Mouse (Mus musculus) midbrain, embryonic 13.5 days (tissue): ENCODE measurements around the gene Mpp2. TPM values are rescaled to one million over a fixed set of nuclear protein-coding genes. Genes with fewer than 3 reads are reported as not detected.

ENCODE experiments used
- ATAC-seq: fragments of 200-750 bp; cut with Nextera tagmentation; 2 replicates; pipeline ENCODE4 v1.8.0; 2017; ENCODE audit warnings: mild to moderate bottlenecking, moderate TSS enrichment, moderate library complexity
- H3K27ac ChIP-seq: fragments of 300-500 bp; sonication (generic); 2 replicates; pipeline ENCODE4 v1.5.1; 2015; ENCODE audit warnings: inconsistent platforms, mild to moderate bottlenecking, moderate library complexity
- H3K27me3 ChIP-seq: fragments of 300-500 bp; sonication (generic); 2 replicates; pipeline ENCODE4 v1.6.1; 2015; ENCODE audit warnings: mild to moderate bottlenecking, inconsistent platforms
- H3K36me3 ChIP-seq: fragments of 300-500 bp; sonication (generic); 2 replicates; pipeline ENCODE4 v1.6.1; 2015; ENCODE audit warnings: mild to moderate bottlenecking, inconsistent platforms
- H3K4me1 ChIP-seq: fragments of 300-500 bp; sonication (generic); replicated peaks from 2 replicates; pipeline ENCODE4 v1.6.1; 2015; ENCODE audit warnings: inconsistent platforms
- H3K4me2 ChIP-seq: fragments of 300-500 bp; sonication (generic); replicated peaks from 2 replicates; pipeline ENCODE4 v1.6.1; 2015; ENCODE audit warnings: moderate library complexity, mild to moderate bottlenecking, inconsistent platforms
- H3K4me3 ChIP-seq: fragments of 300-500 bp; sonication (generic); replicated peaks from 2 replicates; pipeline ENCODE4 v1.5.1; 2015; ENCODE audit warnings: mild to moderate bottlenecking, inconsistent platforms
- H3K9ac ChIP-seq: fragments of 300-500 bp; sonication (generic); replicated peaks from 2 replicates; pipeline ENCODE4 v1.6.1; 2015; ENCODE audit warnings: mild to moderate bottlenecking, inconsistent platforms
- H3K9me3 ChIP-seq: fragments of 300-500 bp; sonication (generic); 2 replicates; pipeline ENCODE4 v1.6.1; 2016; ENCODE audit warnings: mild to moderate bottlenecking, inconsistent platforms
- WGBS: fragments of 180-500 bp; shearing (Covaris S2); methylation state at CpG from one replicate; pipeline ENCODE4 v1.1.7; 2015; 5-methylcytosine and 5-hydroxymethylcytosine counted together
- polyA plus RNA-seq: library from polyadenylated mRNA; unstranded; fragments of >200 nt; fragmentation: Nextera tagmentation; extraction: Ambion mirVana; gene quantifications from 2 replicates; pipeline ENCODE4 v1.2.1, GENCODE M21; 2015

The Mpp2 gene
- polyA plus RNA-seq, result 24.5 and 26.7 TPM in 2 replicates

- Histone ChIP-seq H3K27ac (peak within 1 kb of the TSS; percentile 98), H3K4me3 (peak within 1 kb of the TSS; percentile 78), H3K27me3 (no peaks in the 10 kb centered on the region), H3K9ac (peak within 1 kb of the TSS; percentile 82), H3K9me3 (no peaks in the 10 kb centered on the region), H3K4me2 (peak within 1 kb of the TSS; percentile 83), H3K4me1 (peaks cover 45% of the 10 kb centered on the region), H3K36me3 (peaks cover 7% of the 10 kb centered on the region)
- under 1% methylated on average over 49 of the region's 49 CpGs for WGBS
- ATAC-seq, result peak; percentile 53
These were observed at the start of gene Mpp2 for GRCm38 (mm10) chr11:102087931-102088898. Gene Mpp2 (minus strand): TSS chr11:102088515.

GRCm38 (mm10) chr11:102137625-102138446 is 49.5 kb upstream of the Mpp2 start:
- Histone ChIP-seq H3K9me3 (no peaks in the 10 kb centered on the region), H3K27me3 (peaks cover 23% of the 10 kb centered on the region), H3K9ac (no peak overlapping the region), H3K27ac (no peak overlapping the region), H3K4me2 (peak overlapping the region; percentile 52), H3K4me3 (peak overlapping the region; percentile 11), H3K4me1 (peaks cover 13% of the 10 kb centered on the region; the same call in 1 of the 2 replicates), H3K36me3 (no peaks in the 10 kb centered on the region)
- WGBS, result 53% methylated on average over 13 of the region's 13 CpGs
- ATAC-seq, result no peak

GRCm38 (mm10) chr11:102134516-102134915 is 46.2 kb upstream of the Mpp2 start:
- H3K4me2 ChIP-seq, result no peak overlapping the region
- no peaks in the 10 kb centered on the region for H3K9me3 ChIP-seq
- peaks cover 17% of the 10 kb centered on the region for H3K27me3 ChIP-seq
- peaks cover 13% of the 10 kb centered on the region; the same call in 1 of the 2 replicates for H3K4me1 ChIP-seq
- H3K4me3 ChIP-seq, result no peak overlapping the region
- H3K27ac ChIP-seq, result no peak overlapping the region
- 34% methylated on average over 4 of the region's 4 CpGs for WGBS
- H3K36me3 ChIP-seq, result no peaks in the 10 kb centered on the region
- ATAC-seq, result peak; percentile 34; the same call in 1 of the 2 replicates
- no peak overlapping the region for H3K9ac ChIP-seq

- ATAC-seq, result no peak
- WGBS, result 87% methylated on average over 6 of the region's 6 CpGs
- Histone ChIP-seq H3K27ac (no peak overlapping the region), H3K9me3 (no peaks in the 10 kb centered on the region), H3K9ac (no peak overlapping the region), H3K4me2 (no peak overlapping the region), H3K4me3 (no peak overlapping the region), H3K4me1 (peaks cover 4% of the 10 kb centered on the region; the same call in 1 of the 2 replicates), H3K36me3 (no peaks in the 10 kb centered on the region), H3K27me3 (no peaks in the 10 kb centered on the region)
These were observed 29.1 kb upstream of the Mpp2 start for GRCm38 (mm10) chr11:102117386-102117785.

GRCm38 (mm10) chr11:102116241-102116640 is 27.9 kb upstream of the Mpp2 start:
- no peaks in the 10 kb centered on the region for H3K36me3 ChIP-seq
- 85% methylated on average over 8 of the region's 8 CpGs for WGBS
- no peak overlapping the region for H3K27ac ChIP-seq
- H3K9ac ChIP-seq, result no peak overlapping the region
- ATAC-seq, result no peak
- no peaks in the 10 kb centered on the region for H3K27me3 ChIP-seq
- no peaks in the 10 kb centered on the region for H3K9me3 ChIP-seq
- peaks cover 4% of the 10 kb centered on the region; the same call in 1 of the 2 replicates for H3K4me1 ChIP-seq
- H3K4me3 ChIP-seq, result no peak overlapping the region
- no peak overlapping the region for H3K4me2 ChIP-seq

- WGBS, result 90% methylated on average over 5 of the region's 5 CpGs
- Histone ChIP-seq H3K9me3 (no peaks in the 10 kb centered on the region), H3K4me3 (no peak overlapping the region), H3K4me1 (peaks cover 7% of the 10 kb centered on the region; the same call in 1 of the 2 replicates), H3K27ac (no peak overlapping the region), H3K27me3 (peaks cover 33% of the 10 kb centered on the region), H3K36me3 (no peaks in the 10 kb centered on the region), H3K4me2 (no peak overlapping the region), H3K9ac (no peak overlapping the region)
- no peak for ATAC-seq
These were observed 23.3 kb upstream of the Mpp2 start for GRCm38 (mm10) chr11:102111576-102111975.

- Histone ChIP-seq H3K27me3 (peaks cover 67% of the 10 kb centered on the region), H3K27ac (no peak within 1 kb of the TSS), H3K4me3 (no peak within 1 kb of the TSS), H3K4me2 (no peak within 1 kb of the TSS; the same call in 1 of the 2 replicates), H3K36me3 (no peaks in the 10 kb centered on the region), H3K9me3 (no peaks in the 10 kb centered on the region), H3K4me1 (peaks cover 3% of the 10 kb centered on the region; the same call in 1 of the 2 replicates), H3K9ac (no peak within 1 kb of the TSS)
- ATAC-seq, result no peak
- WGBS, result 15% methylated on average over 9 of the region's 9 CpGs
These were observed 19.4 kb upstream of the Mpp2 start, which contains the start of gene Pyy for GRCm38 (mm10) chr11:102107732-102108131. Gene Pyy (minus strand): TSS chr11:102107832.

- no peaks in the 10 kb centered on the region for H3K36me3 ChIP-seq
- no peak for ATAC-seq
- no peak overlapping the region for H3K27ac ChIP-seq
- H3K9ac ChIP-seq, result no peak overlapping the region
- no peaks in the 10 kb centered on the region for H3K9me3 ChIP-seq
- peaks cover 68% of the 10 kb centered on the region for H3K27me3 ChIP-seq
- H3K4me1 ChIP-seq, result peaks cover 3% of the 10 kb centered on the region; the same call in 1 of the 2 replicates
- 2% methylated on average over 21 of the region's 21 CpGs for WGBS
- no peak overlapping the region; the same call in 1 of the 2 replicates for H3K4me2 ChIP-seq
- no peak overlapping the region for H3K4me3 ChIP-seq
These were observed 18.6 kb upstream of the Mpp2 start for GRCm38 (mm10) chr11:102106911-102107310.

GRCm38 (mm10) chr11:102102485-102103258 is 14.4 kb upstream of the Mpp2 start:
- H3K27me3 ChIP-seq, result peaks cover 72% of the 10 kb centered on the region
- peaks cover 3% of the 10 kb centered on the region; the same call in 1 of the 2 replicates for H3K4me1 ChIP-seq
- no peak overlapping the region for H3K27ac ChIP-seq
- no peak overlapping the region for H3K4me2 ChIP-seq
- H3K4me3 ChIP-seq, result no peak overlapping the region
- H3K9ac ChIP-seq, result no peak overlapping the region
- no peak for ATAC-seq
- no peaks in the 10 kb centered on the region for H3K36me3 ChIP-seq
- 20% methylated on average over 17 of the region's 17 CpGs for WGBS
- no peaks in the 10 kb centered on the region for H3K9me3 ChIP-seq

- H3K9me3 ChIP-seq, result no peaks in the 10 kb centered on the region
- peaks cover 14% of the 10 kb centered on the region for H3K4me1 ChIP-seq
- ATAC-seq, result no peak
- H3K9ac ChIP-seq, result no peak within 1 kb of the TSS
- no peak within 1 kb of the TSS for H3K27ac ChIP-seq
- no peak within 1 kb of the TSS for H3K4me2 ChIP-seq
- H3K27me3 ChIP-seq, result peaks cover 61% of the 10 kb centered on the region
- WGBS, result 83% methylated on average over 4 of the region's 4 CpGs
- no peaks in the 10 kb centered on the region for H3K36me3 ChIP-seq
- H3K4me3 ChIP-seq, result no peak within 1 kb of the TSS
These were observed 12.9 kb upstream of the Mpp2 start, which contains the start of gene Ppy for GRCm38 (mm10) chr11:102101219-102101618. Gene Ppy (minus strand): TSS chr11:102101319.

GRCm38 (mm10) chr11:102096887-102097391 is 8.6 kb upstream of the Mpp2 start:
- Histone ChIP-seq H3K4me2 (peak overlapping the region; percentile 48), H3K4me3 (peak overlapping the region; percentile 12; the same call in 1 of the 2 replicates), H3K4me1 (peaks cover 17% of the 10 kb centered on the region), H3K36me3 (no peaks in the 10 kb centered on the region), H3K27ac (no peak overlapping the region), H3K9ac (no peak overlapping the region), H3K9me3 (no peaks in the 10 kb centered on the region), H3K27me3 (peaks cover 29% of the 10 kb centered on the region)
- 7% methylated on average over 18 of the region's 18 CpGs for WGBS
- ATAC-seq, result peak; percentile 94
